Mouse (Mus musculus): Measurements from ENCODE around the gene Nos1ap.

DNA sequence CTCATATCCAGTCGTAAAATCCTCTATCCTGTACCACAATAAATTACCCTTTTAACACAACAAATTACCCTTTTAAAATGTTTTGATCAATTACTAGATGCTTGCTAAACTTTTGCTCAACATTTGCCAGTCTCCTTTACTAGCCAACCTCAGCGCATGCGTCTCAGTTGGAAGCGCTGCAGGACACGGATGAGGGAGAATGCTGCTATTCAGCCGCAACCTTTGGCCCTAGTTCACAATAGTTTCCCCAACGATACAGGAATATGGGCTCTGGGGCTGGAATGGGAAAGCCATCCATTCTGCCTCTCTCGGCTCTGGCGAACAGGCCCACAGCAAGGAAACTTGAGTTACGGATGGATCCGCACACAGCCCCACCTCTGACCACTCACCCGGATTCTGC lies 75.4 kb downstream of the Nos1ap start:
- TF ChIP-seq CTCF (IDR thresholded peaks at IDR 0.05; ENCODE audit: low read depth): no peak
- no peak for TF ChIP-seq EP300 (optimal IDR thresholded peaks at IDR 0.05)
